Mouse (Mus musculus) neural tube, embryonic 12.5 days (tissue): ENCODE measurements around the gene Coa7. TPM values are rescaled to one million over a fixed set of nuclear protein-coding genes. Genes with fewer than 3 reads are reported as not detected.
"Not testable (repeated sequence)": the region's sequence is repeated elsewhere in the genome, so short reads cannot be mapped to it uniquely, and the experiment has no call there.

Experiments
- ATAC-seq: fragments of 200-750 bp; cut with Nextera tagmentation; 2 replicates; pipeline ENCODE4 v1.8.0; 2017; ENCODE audit warnings: low read depth, mild to moderate bottlenecking, moderate TSS enrichment, moderate library complexity; ENCODE audit not compliant: low FRiP score
- H3K27ac ChIP-seq: fragments of 300-500 bp; sonication (generic); 2 replicates; pipeline ENCODE4 v1.5.1; 2016
- H3K27me3 ChIP-seq: fragments of 300-500 bp; sonication (generic); replicated peaks from 2 replicates; pipeline ENCODE4 v1.6.1; 2016; ENCODE audit warnings: mild to moderate bottlenecking
- H3K36me3 ChIP-seq: fragments of 300-500 bp; sonication (generic); 2 replicates; pipeline ENCODE4 v1.6.1; 2016; ENCODE audit warnings: mild to moderate bottlenecking
- H3K4me1 ChIP-seq: fragments of 300-500 bp; sonication (generic); 2 replicates; pipeline ENCODE4 v1.6.1; 2016
- H3K4me2 ChIP-seq: fragments of 300-500 bp; sonication (generic); replicated peaks from 2 replicates; pipeline ENCODE4 v1.6.1; 2016; ENCODE audit warnings: mild to moderate bottlenecking
- H3K4me3 ChIP-seq: fragments of 300-500 bp; sonication (generic); 2 replicates; pipeline ENCODE4 v1.5.1; 2016
- H3K9ac ChIP-seq: fragments of 300-500 bp; sonication (generic); 2 replicates; pipeline ENCODE4 v1.6.1; 2016; ENCODE audit warnings: mild to moderate bottlenecking
- H3K9me3 ChIP-seq: fragments of 300-500 bp; sonication (generic); 2 replicates; pipeline ENCODE4 v1.6.1; 2016; ENCODE audit warnings: mild to moderate bottlenecking
- WGBS: fragments of 180-500 bp; shearing (Covaris S2); methylation state at CpG from one replicate; pipeline ENCODE4 v1.1.7; 2016; 5-methylcytosine and 5-hydroxymethylcytosine counted together
- polyA plus RNA-seq: library from polyadenylated mRNA; unstranded; fragments of >200 nt; fragmentation: Nextera tagmentation; extraction: Ambion mirVana; gene quantifications from 2 replicates; pipeline ENCODE4 v1.2.1, GENCODE M21; 2016

The Coa7 gene
- polyA plus RNA-seq, 1 experiment from 2014 or later = 54.8 TPM

DNA sequence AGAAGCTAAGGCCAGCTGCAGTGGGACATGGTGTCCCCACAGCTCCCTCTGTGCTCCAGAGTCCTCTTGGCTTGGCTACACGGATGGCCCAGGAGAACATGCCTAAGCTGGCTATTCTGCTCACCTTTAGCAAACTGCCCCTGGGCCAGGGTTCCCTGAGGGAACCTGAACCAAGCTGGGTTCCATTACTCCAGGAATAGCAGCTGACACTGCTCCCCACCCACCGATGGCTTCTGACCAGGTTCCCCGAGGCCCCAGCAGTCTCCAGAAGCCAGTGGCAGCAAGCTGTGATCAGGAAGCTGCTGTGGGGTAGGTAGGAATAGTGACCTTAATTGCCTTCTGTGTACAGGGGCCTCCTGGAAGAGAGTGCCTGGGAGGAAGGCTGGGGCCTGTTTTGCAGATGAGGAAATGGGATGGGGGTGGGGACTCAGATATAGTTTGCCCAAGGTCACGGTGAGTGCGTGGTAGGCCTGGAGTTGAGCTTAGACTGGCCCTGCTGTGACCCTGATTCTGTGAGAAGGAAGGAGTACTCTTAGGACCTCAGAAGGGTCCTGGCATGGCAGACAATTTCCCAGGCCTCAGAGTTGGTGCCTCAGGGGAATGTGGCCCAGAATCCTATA lies 20.4 kb downstream of the Coa7 start:
- Histone ChIP-seq H3K4me2 (no peak overlapping the region), H3K9ac (no peak overlapping the region), H3K27ac (no peak overlapping the region), H3K36me3 (no peaks in the 10 kb centered on the region), H3K4me1 (peaks cover 37% of the 10 kb centered on the region), H3K4me3 (no peak overlapping the region), H3K27me3 (no peaks in the 10 kb centered on the region), H3K9me3 (no peaks in the 10 kb centered on the region)
- ATAC-seq = no peak
- WGBS = 62% methylated on average over 5 of the region's 5 CpGs

DNA sequence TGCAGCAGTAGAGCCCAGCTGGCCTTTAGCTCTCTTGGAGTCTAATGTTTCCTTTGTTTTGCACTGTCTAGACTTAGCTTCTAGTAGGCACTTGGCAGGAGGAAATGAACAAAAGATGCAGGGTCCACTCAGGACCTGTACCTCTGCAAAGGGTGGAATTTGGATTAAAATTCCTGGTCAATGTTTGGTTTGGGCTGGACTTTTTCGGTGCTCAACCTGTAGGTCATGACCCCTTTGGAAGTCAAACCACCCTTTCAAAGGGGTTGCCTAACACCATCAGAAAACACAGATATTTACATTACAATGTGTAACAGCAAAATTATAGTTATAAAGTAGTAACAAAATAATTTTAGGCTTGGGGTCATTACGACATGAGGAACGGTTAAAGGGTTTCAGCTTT lies 21.1 kb downstream of the Coa7 start:
- Histone ChIP-seq H3K4me1 (peaks cover 37% of the 10 kb centered on the region), H3K4me3 (no peak overlapping the region), H3K36me3 (no peaks in the 10 kb centered on the region), H3K27ac (no peak overlapping the region), H3K9me3 (no peaks in the 10 kb centered on the region), H3K27me3 (no peaks in the 10 kb centered on the region), H3K9ac (no peak overlapping the region), H3K4me2 (no peak overlapping the region)
- no peak for ATAC-seq
- 81% methylated on average over 3 of the region's 3 CpGs for WGBS

DNA sequence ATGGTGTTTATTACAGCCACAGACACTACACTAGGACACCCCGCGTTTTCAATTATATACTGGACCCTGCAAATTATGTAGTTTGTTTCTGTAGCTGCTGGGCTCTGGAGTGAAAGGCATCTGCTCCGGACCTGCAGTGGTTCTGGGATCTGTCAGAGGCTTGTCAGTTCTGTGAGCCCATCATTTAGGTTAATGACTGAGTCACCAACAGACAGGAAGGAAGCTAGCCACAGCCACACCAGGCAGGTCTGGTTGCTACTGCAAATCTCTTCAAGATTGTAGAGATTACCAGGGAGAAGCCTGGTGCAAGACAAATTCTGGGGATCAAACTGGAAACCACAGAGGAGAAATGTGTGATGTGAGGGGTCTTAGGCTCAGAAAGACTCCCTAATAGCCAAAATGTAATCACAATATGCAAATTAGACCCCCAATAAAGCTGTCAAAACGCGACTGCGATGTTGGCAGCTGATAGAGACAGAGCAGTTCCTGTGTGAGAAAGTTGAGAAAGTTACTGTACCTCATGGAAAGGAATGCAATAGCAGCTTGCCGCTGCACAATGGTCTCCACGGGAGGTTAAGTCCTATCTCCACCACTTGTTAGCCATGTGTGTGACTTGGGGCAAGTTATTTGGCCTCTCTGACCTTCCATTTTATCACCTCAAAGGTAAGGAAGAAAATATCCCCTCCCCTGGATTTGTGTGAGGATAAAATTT lies 22.1 kb downstream of the Coa7 start:
- WGBS = 26% methylated on average over 8 of the region's 8 CpGs
- Histone ChIP-seq H3K27ac (no peak overlapping the region), H3K27me3 (no peaks in the 10 kb centered on the region), H3K4me2 (no peak overlapping the region), H3K9ac (no peak overlapping the region), H3K4me1 (peaks cover 37% of the 10 kb centered on the region), H3K36me3 (no peaks in the 10 kb centered on the region), H3K4me3 (no peak overlapping the region), H3K9me3 (no peaks in the 10 kb centered on the region)
- no peak for ATAC-seq

DNA sequence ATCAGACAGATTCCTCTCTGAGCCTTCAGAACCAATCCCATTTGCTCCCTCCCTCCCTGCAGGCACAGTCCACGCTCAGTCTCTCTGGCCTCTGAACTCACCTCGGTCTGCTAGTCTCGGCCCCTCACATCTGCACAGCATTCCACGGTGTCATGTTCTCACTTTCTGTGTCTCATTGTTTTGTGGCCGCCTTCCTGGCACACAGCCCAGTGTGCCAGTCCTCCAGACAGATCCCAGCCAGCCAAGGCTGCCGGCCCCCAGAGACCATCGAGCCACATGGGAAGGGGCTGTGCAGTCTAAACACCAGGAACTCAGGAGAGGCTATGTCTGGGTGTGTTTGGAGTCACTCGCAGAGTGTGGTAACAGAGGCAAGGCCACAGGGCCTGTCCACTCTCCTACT lies 22.9 kb downstream of the Coa7 start:
- H3K9ac ChIP-seq = no peak overlapping the region
- no peaks in the 10 kb centered on the region for H3K27me3 ChIP-seq
- H3K4me2 ChIP-seq = peak overlapping the region; percentile 32
- H3K27ac ChIP-seq = peak overlapping the region; percentile 46; the same call in 1 of the 2 replicates
- no peaks in the 10 kb centered on the region for H3K9me3 ChIP-seq
- WGBS = 10% methylated on average over 8 of the region's 8 CpGs
- H3K4me1 ChIP-seq = peaks cover 31% of the 10 kb centered on the region
- H3K4me3 ChIP-seq = no peak overlapping the region
- peak; percentile 81 for ATAC-seq
- no peaks in the 10 kb centered on the region for H3K36me3 ChIP-seq

DNA sequence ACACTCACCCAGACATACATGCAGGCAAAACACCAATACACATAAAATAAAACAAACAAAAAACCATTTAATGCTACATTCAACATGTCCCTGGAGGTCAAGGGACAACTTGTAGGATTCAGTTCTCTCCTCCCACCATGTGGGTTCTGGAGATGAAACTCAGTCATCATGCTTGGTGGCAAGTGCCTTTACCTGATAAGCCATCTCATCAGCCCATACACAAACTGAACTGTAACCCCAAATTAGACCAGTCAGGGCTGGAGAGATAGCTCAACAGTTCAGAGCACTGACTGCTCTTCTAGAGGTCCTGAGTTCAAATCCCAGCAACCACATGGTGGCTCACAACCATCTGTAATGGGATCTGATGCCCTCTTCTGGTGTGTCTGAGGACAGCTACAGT lies 25.7 kb downstream of the Coa7 start:
- not testable (repeated sequence) for H3K27me3 ChIP-seq, H3K27ac ChIP-seq, H3K4me2 ChIP-seq, H3K9me3 ChIP-seq, H3K4me3 ChIP-seq, H3K36me3 ChIP-seq, ATAC-seq, H3K9ac ChIP-seq
- H3K4me1 ChIP-seq = peaks cover 29% of the 10 kb centered on the region

DNA sequence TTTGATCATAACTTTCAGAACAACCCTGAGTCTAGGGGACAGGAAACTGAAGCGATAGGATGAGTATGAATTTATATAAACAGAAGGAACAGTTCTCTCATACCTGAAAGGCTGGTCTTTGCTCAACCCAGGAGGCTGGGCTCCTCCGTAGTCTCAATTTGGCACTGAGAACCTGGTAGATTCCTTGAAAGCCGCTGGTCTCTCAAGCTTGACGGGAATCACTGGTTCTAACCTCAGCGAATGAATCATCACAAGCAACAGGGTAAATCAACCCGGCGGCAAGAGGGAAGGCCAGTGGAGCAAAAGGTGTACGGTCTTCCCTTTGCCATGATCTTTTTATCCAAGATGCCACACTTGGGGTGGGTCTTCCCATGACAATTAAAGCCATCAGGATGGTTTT lies 29.5 kb downstream of the Coa7 start:
- WGBS = 94% methylated on average over 8 of the region's 8 CpGs
- H3K4me3 ChIP-seq = no peak overlapping the region
- H3K4me2 ChIP-seq = no peak overlapping the region
- no peak for ATAC-seq
- no peaks in the 10 kb centered on the region for H3K27me3 ChIP-seq
- H3K4me1 ChIP-seq = peaks cover 22% of the 10 kb centered on the region
- H3K9ac ChIP-seq = no peak overlapping the region
- no peak overlapping the region for H3K27ac ChIP-seq
- H3K36me3 ChIP-seq = no peaks in the 10 kb centered on the region
- no peaks in the 10 kb centered on the region for H3K9me3 ChIP-seq

DNA sequence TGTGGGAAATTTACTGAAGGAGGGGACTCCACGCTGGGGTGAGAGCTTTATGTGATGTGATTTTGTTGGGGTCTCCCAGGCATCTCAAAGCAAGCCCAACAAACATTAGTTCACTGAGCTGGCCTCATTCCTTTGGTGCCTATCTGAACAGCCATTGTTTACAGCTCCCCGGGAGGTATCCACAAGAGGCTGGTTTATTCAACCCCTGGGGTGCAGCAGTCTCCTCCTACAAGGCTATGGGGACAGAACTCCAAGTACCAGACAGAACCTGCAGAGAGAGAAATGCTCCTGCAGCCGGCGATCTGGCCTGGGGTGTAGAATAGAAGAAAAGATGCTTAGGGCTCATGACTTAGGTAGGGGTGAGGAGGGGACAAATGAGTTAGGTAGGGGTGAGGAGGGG lies 30.6 kb downstream of the Coa7 start:
- Histone ChIP-seq H3K4me3 (no peak overlapping the region), H3K27ac (no peak overlapping the region), H3K36me3 (no peaks in the 10 kb centered on the region), H3K4me2 (no peak overlapping the region), H3K9me3 (no peaks in the 10 kb centered on the region), H3K9ac (no peak overlapping the region), H3K4me1 (peaks cover 32% of the 10 kb centered on the region), H3K27me3 (no peaks in the 10 kb centered on the region)
- ATAC-seq = no peak
- WGBS = 10% methylated on average over 4 of the region's 4 CpGs

DNA sequence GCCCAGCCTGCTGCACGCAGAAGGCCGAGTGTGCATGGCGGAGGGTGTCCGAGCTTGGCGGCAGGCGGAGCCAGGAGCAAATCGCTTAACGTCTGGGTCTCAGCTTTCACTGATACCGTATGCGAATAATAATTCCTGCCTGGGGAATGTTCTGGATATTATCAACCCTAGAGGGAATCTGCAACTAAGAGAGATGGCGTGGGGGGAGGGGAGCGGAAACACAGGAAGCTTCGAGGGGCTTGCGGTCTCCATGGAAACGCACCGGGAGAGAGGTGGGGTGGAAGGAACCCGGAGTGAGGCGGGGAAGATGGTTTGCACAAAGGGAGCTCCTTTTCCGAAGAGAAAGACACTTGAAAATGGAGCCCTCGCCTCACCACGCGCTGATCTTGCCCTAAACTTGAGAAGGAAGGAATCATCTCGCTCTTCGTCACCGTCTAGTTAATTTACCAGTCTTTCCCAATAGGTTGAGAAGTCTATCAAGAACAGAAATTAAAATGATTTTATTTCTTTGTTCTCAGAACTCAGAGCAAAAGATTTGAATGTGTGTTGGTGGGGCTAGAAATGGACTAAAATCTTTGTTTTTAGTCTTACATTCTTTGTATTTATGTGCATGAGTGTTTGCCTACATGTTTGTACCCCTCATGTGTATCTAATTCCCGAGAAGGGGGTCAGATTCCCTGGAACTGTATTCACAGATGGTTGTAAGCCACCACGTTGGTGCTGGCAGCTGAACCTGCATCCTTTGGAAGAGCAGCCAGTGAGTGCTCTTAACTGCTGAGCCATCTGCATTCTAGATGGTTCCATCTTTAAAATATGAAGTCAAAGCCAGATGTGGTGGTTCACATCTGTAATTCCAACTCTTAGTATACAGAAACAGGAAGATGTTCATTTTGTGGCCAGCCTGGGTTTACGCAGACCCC lies 32.5 kb downstream of the Coa7 start:
- peak; percentile 74 for ATAC-seq
- 0 out of 2 replicates have a peak overlapping the region, but pooled peaks have one; percentile 1 for H3K9ac ChIP-seq
- 5% methylated on average over 28 of the region's 28 CpGs for WGBS
- no peaks in the 10 kb centered on the region for H3K36me3 ChIP-seq
- H3K9me3 ChIP-seq = no peaks in the 10 kb centered on the region
- no peaks in the 10 kb centered on the region for H3K27me3 ChIP-seq
- no peak overlapping the region for H3K4me3 ChIP-seq
- H3K4me1 ChIP-seq = peaks cover 39% of the 10 kb centered on the region
- H3K27ac ChIP-seq = peak overlapping the region; percentile 77
- H3K4me2 ChIP-seq = peak overlapping the region; percentile 40

DNA sequence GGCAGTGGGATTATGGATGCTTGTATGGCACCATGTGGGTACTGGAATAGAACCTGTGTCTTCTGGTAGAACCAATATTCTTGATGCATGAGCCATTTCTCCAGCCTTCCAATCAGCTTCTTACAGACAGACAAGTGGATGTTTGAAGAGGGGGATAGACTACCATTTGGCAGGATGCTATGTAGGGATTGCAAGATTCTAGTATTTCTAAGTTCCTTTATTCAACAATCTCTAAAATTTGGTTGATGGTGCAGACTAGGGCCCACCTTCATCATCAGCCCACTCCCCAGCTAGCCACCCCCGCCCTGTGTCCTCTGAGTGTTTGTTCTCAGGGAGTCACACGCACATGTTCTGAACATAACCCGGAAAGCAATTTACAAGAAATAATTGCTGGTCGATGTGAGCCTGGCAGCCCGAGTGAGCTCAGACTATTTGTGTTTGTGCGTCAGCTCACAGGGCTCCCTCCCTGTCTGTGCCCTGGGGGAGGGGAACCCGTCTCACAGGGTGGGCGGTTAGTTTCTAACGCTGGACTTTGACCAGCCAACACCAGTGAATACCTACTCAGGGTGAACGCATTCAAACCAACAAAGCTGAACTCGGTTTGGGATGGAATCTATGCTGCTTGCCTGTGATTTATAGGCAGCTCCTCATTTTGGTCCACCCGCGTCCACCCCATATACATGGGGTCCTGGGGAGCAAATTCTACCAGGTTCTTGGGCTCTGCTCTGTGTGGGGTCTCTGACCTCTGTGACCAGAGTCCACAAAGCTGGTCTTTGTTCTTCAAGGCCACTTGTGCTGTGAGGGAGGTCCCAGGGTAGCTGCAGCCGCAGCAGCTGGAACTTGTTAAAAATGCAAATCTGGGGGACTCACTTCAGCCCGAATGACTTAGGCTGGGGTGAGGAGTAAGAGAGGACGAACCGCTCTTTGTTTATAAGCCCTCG lies 34.7 kb downstream of the Coa7 start:
- Histone ChIP-seq H3K36me3 (no peaks in the 10 kb centered on the region), H3K27ac (peak overlapping the region; percentile 66; the same call in 1 of the 2 replicates), H3K4me1 (peaks cover 39% of the 10 kb centered on the region), H3K9me3 (no peaks in the 10 kb centered on the region), H3K4me3 (no peak overlapping the region), H3K9ac (0 out of 2 replicates have a peak overlapping the region, but pooled peaks have one; percentile 22), H3K27me3 (no peaks in the 10 kb centered on the region), H3K4me2 (peak overlapping the region; percentile 44)
- WGBS = 4% methylated on average over 18 of the region's 18 CpGs
- ATAC-seq = peak; percentile 65

DNA sequence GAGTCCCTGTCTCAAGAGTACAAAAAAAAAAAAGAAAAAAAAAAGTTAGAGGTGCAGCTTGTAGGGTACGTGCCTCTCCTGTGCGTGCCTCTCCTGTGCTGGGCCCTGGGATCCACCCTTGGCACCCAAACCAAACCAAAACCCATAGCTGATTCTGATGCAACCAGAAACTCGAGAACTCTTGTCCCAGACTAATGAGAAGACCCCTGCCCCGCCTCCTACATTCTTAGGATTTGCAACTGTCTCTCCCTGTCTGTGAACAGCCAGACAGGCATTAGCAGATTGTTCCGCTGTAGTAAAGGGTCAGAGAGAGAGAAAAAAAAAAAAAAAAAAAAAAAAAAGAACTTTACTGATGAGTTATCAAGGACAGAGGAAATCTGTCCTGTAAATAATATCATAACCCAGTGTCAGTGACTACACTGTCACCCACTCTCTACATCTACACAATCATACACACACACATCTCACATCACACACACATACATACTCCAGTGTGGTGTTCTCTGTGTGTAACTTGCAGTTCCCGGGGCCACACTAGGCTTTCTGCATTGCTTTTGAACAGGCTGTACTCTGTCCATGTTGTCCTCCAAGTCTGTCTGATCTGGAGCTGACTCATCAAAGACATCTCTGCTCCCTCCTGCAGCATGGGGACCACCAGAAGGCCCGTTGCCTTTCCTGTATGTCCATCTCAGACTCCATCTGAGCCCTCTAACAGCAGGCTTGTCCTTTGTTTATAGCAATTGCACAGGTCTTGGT lies 35.6 kb downstream of the Coa7 start:
- H3K9ac ChIP-seq = peak overlapping the region; percentile 17; the same call in 1 of the 2 replicates
- no peak overlapping the region; the same call in 1 of the 2 replicates for H3K27ac ChIP-seq
- no peak overlapping the region for H3K4me3 ChIP-seq
- 11% methylated on average over 7 of the region's 7 CpGs for WGBS
- H3K9me3 ChIP-seq = no peaks in the 10 kb centered on the region
- no peaks in the 10 kb centered on the region for H3K36me3 ChIP-seq
- H3K4me1 ChIP-seq = peaks cover 33% of the 10 kb centered on the region
- H3K4me2 ChIP-seq = peak overlapping the region; percentile 44
- H3K27me3 ChIP-seq = no peaks in the 10 kb centered on the region
- ATAC-seq = no peak

DNA sequence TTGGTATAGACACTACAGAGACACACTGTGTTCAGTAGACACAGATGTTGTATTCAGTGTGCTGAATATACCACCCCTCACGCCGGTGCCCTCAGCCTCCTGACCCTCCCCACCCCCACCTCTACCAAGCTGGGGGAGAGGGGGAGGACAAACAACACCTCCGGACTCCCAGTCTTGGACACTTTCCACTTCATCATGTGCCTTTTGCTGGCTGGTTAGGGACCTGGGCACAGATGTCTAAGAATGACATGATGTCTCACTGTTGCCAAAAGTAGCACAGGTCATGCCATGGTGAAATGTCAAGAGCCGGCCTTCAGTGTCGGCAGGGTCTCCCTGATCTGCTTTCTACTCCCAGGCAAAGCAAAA lies 36.2 kb downstream of the Coa7 start:
- Histone ChIP-seq H3K9ac (no peak overlapping the region; the same call in 1 of the 2 replicates), H3K27ac (no peak overlapping the region; the same call in 1 of the 2 replicates), H3K9me3 (no peaks in the 10 kb centered on the region), H3K36me3 (no peaks in the 10 kb centered on the region), H3K4me2 (0 out of 2 replicates have a peak overlapping the region, but pooled peaks have one; percentile 14), H3K4me3 (no peak overlapping the region), H3K4me1 (peaks cover 28% of the 10 kb centered on the region), H3K27me3 (no peaks in the 10 kb centered on the region)
- no peak for ATAC-seq
- WGBS = 19% methylated on average over 5 of the region's 5 CpGs
